Mouse (Mus musculus) CH12.LX (cell line): Measurements from ENCODE around the gene Mustn1. TPM values are rescaled to one million over a fixed set of nuclear protein-coding genes. Genes with fewer than 3 reads are reported as not detected.

Experiments
- DNase-seq: peaks from one replicate; pipeline ENCODE4 v3.0.0-alpha.2; 2013; ENCODE audit errors: extremely low read depth
- H3K27ac ChIP-seq: 2 replicates; pipeline ENCODE4 v1.5.1; 2012; ENCODE audit warnings: low read depth, mild to moderate bottlenecking, control low read depth, moderate library complexity; ENCODE audit not compliant: insufficient read depth
- H3K27me3 ChIP-seq: replicated peaks from 2 replicates; pipeline ENCODE3; 2012; ENCODE audit warnings: inconsistent platforms
- H3K36me3 ChIP-seq, 2 experiments: replicated peaks in 1 of 2; 2 replicates each; pipeline versions ENCODE3 to v1.6.1; 2012; ENCODE audit warnings: inconsistent platforms in 1 of 2, low read length in 1 of 2, mild to moderate bottlenecking in 1 of 2, mixed read lengths in 1 of 2, moderate library complexity in 1 of 2; ENCODE audit not compliant: control insufficient read depth in 1 of 2, insufficient read depth in 1 of 2
- H3K4me1 ChIP-seq, 2 experiments: 2 replicates each; pipeline ENCODE4 v1.6.1; 2012; ENCODE audit warnings: inconsistent platforms in 1 of 2, moderate library complexity in 1 of 2; ENCODE audit not compliant: insufficient read depth in 2 of 2, control insufficient read depth in 1 of 2
- H3K4me2 ChIP-seq: 2 replicates; pipeline ENCODE4 v1.6.1; 2012; ENCODE audit warnings: low read depth, mild to moderate bottlenecking, control low read depth; ENCODE audit not compliant: poor library complexity, insufficient read depth, severe bottlenecking
- H3K4me3 ChIP-seq, 3 experiments: fragments of 150-350 bp in 1 of 3; sonication (generic) in 1 of 3; replicated peaks in 1 of 3; 2 replicates each; pipeline versions ENCODE3 to v1.5.1; 2011 to 2012; ENCODE audit warnings: low read depth in 2 of 3, low read length in 2 of 3, mild to moderate bottlenecking in 2 of 3, moderate library complexity in 2 of 3, control low read depth in 1 of 3, improper control_type of control experiment in 1 of 3, inconsistent platforms in 1 of 3, mixed read lengths in 1 of 3; ENCODE audit not compliant: poor library complexity in 1 of 3
- H3K79me2 ChIP-seq: replicated peaks from 2 replicates; pipeline ENCODE4 v1.6.1; 2012; ENCODE audit warnings: mild to moderate bottlenecking, moderate library complexity; ENCODE audit not compliant: control insufficient read depth, poor library complexity, insufficient read depth, severe bottlenecking; ENCODE audit errors: extremely low read depth
- H3K9ac ChIP-seq: 2 replicates; pipeline ENCODE4 v1.6.1; 2012; ENCODE audit warnings: low read depth, mild to moderate bottlenecking, control low read depth, moderate library complexity; ENCODE audit not compliant: insufficient read depth
- H3K9me3 ChIP-seq: replicated peaks from 2 replicates; pipeline ENCODE3; 2012; ENCODE audit warnings: low read length, inconsistent platforms, mixed read lengths
- CHD2 ChIP-seq: IDR thresholded peaks from 2 replicates; pipeline ENCODE4 v1.6.1; 2011; ENCODE audit warnings: low read length, improper control_type of control experiment
- CTCF ChIP-seq, 2 experiments: IDR thresholded peaks in 1 of 2; conservative IDR thresholded peaks in 1 of 2; 2 replicates each; pipeline ENCODE4 v1.5.1; 2011 to 2012; ENCODE audit warnings: low read depth in 2 of 2, low read length in 2 of 2, improper control_type of control experiment in 1 of 2, inconsistent platforms in 1 of 2, mild to moderate bottlenecking in 1 of 2, moderate library complexity in 1 of 2
- ETS1 ChIP-seq: conservative IDR thresholded peaks from 2 replicates; pipeline ENCODE4 v1.6.1; 2012; ENCODE audit warnings: low read depth, mild to moderate bottlenecking, inconsistent platforms, low read length, improper control_type of control experiment, moderate library complexity
- HCFC1 ChIP-seq: IDR thresholded peaks from 2 replicates; pipeline ENCODE4 v1.6.1; 2012; ENCODE audit warnings: low read depth, mild to moderate bottlenecking, inconsistent platforms, low read length, improper control_type of control experiment
- IRF4 ChIP-seq: IDR thresholded peaks from 2 replicates; pipeline ENCODE4 v1.6.1; 2014; ENCODE audit warnings: low read depth, mild to moderate bottlenecking, inconsistent platforms, low read length, improper control_type of control experiment
- JUND ChIP-seq: conservative IDR thresholded peaks from 2 replicates; pipeline ENCODE4 v1.6.1; 2011; ENCODE audit warnings: low read depth, low read length, improper control_type of control experiment
- MAFK ChIP-seq: IDR thresholded peaks from 2 replicates; pipeline ENCODE4 v1.6.1; 2011; ENCODE audit warnings: low read length, improper control_type of control experiment; ENCODE audit not compliant: insufficient replicate concordance
- MAZ ChIP-seq: IDR thresholded peaks from 2 replicates; pipeline ENCODE4 v1.6.1; 2012; ENCODE audit warnings: low read depth, mild to moderate bottlenecking, inconsistent platforms, low read length, improper control_type of control experiment, moderate library complexity
- MEF2A ChIP-seq: IDR thresholded peaks from 2 replicates; pipeline ENCODE4 v1.6.1; 2014; ENCODE audit warnings: low read depth, mild to moderate bottlenecking, inconsistent platforms, low read length, improper control_type of control experiment, borderline replicate concordance
- MXI1 ChIP-seq: IDR thresholded peaks from 2 replicates; pipeline ENCODE4 v1.6.1; 2011; ENCODE audit warnings: mild to moderate bottlenecking, low read depth, low read length, improper control_type of control experiment
- MYC ChIP-seq: IDR thresholded peaks from 2 replicates; pipeline ENCODE4 v1.6.1; 2011; ENCODE audit warnings: low read depth, mild to moderate bottlenecking, improper control_type of control experiment, low read length
- RAD21 ChIP-seq: IDR thresholded peaks from 2 replicates; pipeline ENCODE4 v1.6.1; 2011; ENCODE audit warnings: low read depth, mild to moderate bottlenecking, low read length, improper control_type of control experiment, moderate library complexity
- RCOR1 ChIP-seq: conservative IDR thresholded peaks from 2 replicates; pipeline ENCODE4 v1.6.1; 2012; ENCODE audit warnings: low read depth, mild to moderate bottlenecking, inconsistent platforms, low read length, improper control_type of control experiment
- SMC3 ChIP-seq: IDR thresholded peaks from 2 replicates; pipeline ENCODE4 v1.6.1; 2011; ENCODE audit warnings: low read depth, low read length, improper control_type of control experiment
- TBP ChIP-seq: conservative IDR thresholded peaks from 2 replicates; pipeline ENCODE4 v1.6.1; 2011; ENCODE audit warnings: low read depth, low read length, improper control_type of control experiment
- UBTF ChIP-seq: IDR thresholded peaks from 2 replicates; pipeline ENCODE4 v1.6.1; 2012; ENCODE audit warnings: low read depth, mild to moderate bottlenecking, inconsistent platforms, low read length, improper control_type of control experiment, moderate library complexity
- USF1 ChIP-seq: IDR thresholded peaks from 2 replicates; pipeline ENCODE4 v1.6.1; 2014; ENCODE audit warnings: low read depth, mild to moderate bottlenecking, inconsistent platforms, low read length, improper control_type of control experiment
- USF2 ChIP-seq: conservative IDR thresholded peaks from 2 replicates; pipeline ENCODE4 v1.6.1; 2011; ENCODE audit warnings: low read depth, low read length, improper control_type of control experiment
- ZKSCAN1 ChIP-seq: IDR thresholded peaks from 2 replicates; pipeline ENCODE4 v1.6.1; 2012; ENCODE audit warnings: low read depth, inconsistent platforms, low read length, improper control_type of control experiment, borderline replicate concordance
- dilution Hi-C: fragments of 300-500 bp; cut with MboI; formaldehyde crosslinking; loops from 2 replicates; pipeline ENCODE4 v1.14.3; 2020; ENCODE audit warnings: low sequenced_read_pairs; ENCODE audit not compliant: extremely low pct_unique_long_range_greater_than_20kb, extremely low pct_ligation_motif_present
- in situ Hi-C: fragments of 300-500 bp; cut with MboI; formaldehyde crosslinking; loops from 3 replicates; pipeline ENCODE4 v1.14.3; 2019; ENCODE audit warnings: low sequenced_read_pairs, low pct_ligation_motif_present, low pct_unique_long_range_greater_than_20kb, mixed read lengths
- polyA plus RNA-seq: library from polyadenylated mRNA; unstranded; fragments of >175 nt; gene quantifications from 2 replicates; pipeline ENCODE4 v1.2.1, GENCODE M21; 2012; ENCODE audit warnings: low read depth; ENCODE audit not compliant: insufficient read length
- total RNA-seq, 2 experiments: library from RNA; depleted of rRNA; stranded (reverse); fragments of 300-350 nt in 1 of 2; fragments of >200 nt in 1 of 2; gene quantifications; 2 replicates each; pipeline ENCODE4 v1.2.3; 2012 to 2014

Mustn1 gene
- total and polyA plus RNA-seq, 3 experiments, result 0.19 to 0.44 (median 0.30) TPM

DNA sequence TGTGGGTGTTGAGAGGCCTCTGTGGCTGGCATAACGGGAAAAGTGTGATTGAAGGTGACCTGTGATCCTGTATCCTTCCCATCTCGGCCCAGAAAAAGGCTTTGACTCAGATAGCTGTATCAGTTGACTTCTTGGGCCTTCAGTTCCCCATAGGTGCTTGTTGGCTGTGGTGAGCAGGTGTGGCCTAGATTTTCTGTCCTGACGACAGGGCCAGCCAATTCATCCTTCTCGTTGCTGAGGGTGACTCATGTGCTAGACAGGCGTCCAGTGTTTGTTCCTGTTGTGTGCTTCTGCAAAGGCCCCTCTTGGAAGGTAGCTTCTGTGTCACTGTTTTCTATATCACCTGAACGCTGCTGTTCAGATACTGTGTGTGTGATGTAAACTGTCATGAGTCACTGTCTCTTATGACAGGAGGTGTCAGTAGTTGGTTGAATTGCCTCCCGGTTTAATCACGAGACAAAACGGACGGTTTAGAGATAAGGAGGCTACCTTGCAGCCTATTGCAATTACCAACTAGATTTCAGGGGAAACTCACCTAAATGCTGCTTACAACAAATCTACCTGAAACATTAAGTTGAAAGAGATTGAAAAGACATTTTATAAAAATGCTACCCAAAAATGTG is 22.0 kb upstream of the Mustn1 start:
- in situ Hi-C loops, result loop anchor here (10.0 kb wide), 1 partner anchor 272 kb away; no protein-coding TSS in a partner anchor

DNA sequence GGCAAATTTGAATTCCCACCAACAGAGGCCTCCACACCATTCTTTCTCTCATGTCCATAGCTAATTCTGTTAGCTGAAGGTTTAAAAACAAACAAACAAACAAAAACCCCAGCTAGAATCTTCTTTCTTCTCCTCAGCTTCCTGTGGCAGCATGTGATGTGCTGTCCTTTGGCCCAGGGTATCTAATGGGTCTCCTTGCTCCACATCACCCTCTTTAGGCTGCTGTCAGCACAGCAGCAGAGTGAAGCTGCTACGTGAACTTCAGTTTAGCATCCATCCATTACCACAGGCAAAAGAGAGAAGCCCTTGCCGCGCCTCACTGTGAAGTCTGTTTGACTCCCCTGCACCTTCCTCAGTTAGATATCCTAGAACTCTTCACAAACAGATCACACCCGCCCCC is 21.0 kb upstream of the Mustn1 start:
- TF ChIP-seq USF1 (no peak), RAD21 (peak; percentile 73), IRF4 (no peak), SMC3 (peak; percentile 64), MAFK (no peak), CTCF (conservative IDR thresholded peaks at IDR 0.05 in 1 of 2, IDR thresholded peaks at IDR 0.05 in 1 of 2; ENCODE audit: low read depth in 2 of 2, low read length in 2 of 2) (peak in 1 of 2 experiments; percentile 69; a peak in 3 of 4 replicates)
- DNase-seq, result peak; percentile 61
- no peaks in the 10 kb centered on the region for H3K9me3 ChIP-seq
- H3K27me3 ChIP-seq, result no peaks in the 10 kb centered on the region
- no peak overlapping the region for H3K9ac ChIP-seq
- no peak overlapping the region for H3K4me2 ChIP-seq
- dilution Hi-C loops (no loop called here), in situ Hi-C loops (loop anchor here (10.0 kb wide), 1 partner anchor 273 kb away; no protein-coding TSS in a partner anchor)
- no peak overlapping the region for H3K4me3 ChIP-seq
- H3K79me2 ChIP-seq, result no peaks in the 10 kb centered on the region
- H3K36me3 ChIP-seq, result peaks cover 0 to 47% of the 10 kb centered on the region in 2 experiments
- peaks cover 0 to 9% of the 10 kb centered on the region in 2 experiments; a peak in 1 of 4 replicates for H3K4me1 ChIP-seq
- no peak overlapping the region for H3K27ac ChIP-seq

More for the DNA sequence above, 22.0 kb upstream of the Mustn1 start:
- Histone ChIP-seq H3K36me3 (peaks cover 0 to 46% of the 10 kb centered on the region in 2 experiments), H3K27me3 (no peaks in the 10 kb centered on the region), H3K27ac (no peak overlapping the region), H3K4me3 (no peak overlapping the region), H3K4me1 (peaks cover 0 to 9% of the 10 kb centered on the region in 2 experiments; a peak in 1 of 4 replicates), H3K9me3 (no peaks in the 10 kb centered on the region), H3K9ac (no peak overlapping the region), H3K79me2 (no peaks in the 10 kb centered on the region), H3K4me2 (no peak overlapping the region)
- DNase-seq, result no peak
- dilution Hi-C loops, result no loop called here
- TF ChIP-seq IRF4 (no peak), USF2 (no peak), MAZ (no peak), MAFK (no peak), ETS1 (no peak), MYC (no peak), JUND (no peak), MEF2A (no peak), ZKSCAN1 (no peak), HCFC1 (no peak), SMC3 (no peak), TBP (no peak), MXI1 (no peak), CHD2 (no peak), RCOR1 (no peak), RAD21 (no peak), UBTF (no peak)
